Mouse (Mus musculus) hindbrain, embryonic 12.5 days (tissue): ENCODE measurements around the gene Nxf7. TPM values are rescaled to one million over a fixed set of nuclear protein-coding genes. Genes with fewer than 3 reads are reported as not detected.
A peak's percentile ranks its signal among the peaks of the same experiment; 100 is the strongest.
"Not testable (repeated sequence)": the region's sequence is repeated elsewhere in the genome, so short reads cannot be mapped to it uniquely, and the experiment has no call there.

Source experiments
- ATAC-seq: fragments of 200-750 bp; cut with Nextera tagmentation; 2 replicates; pipeline ENCODE4 v1.8.0; 2017; ENCODE audit warnings: moderate TSS enrichment; ENCODE audit not compliant: low FRiP score
- H3K27ac ChIP-seq: fragments of 300-500 bp; sonication (generic); 2 replicates; pipeline ENCODE4 v1.5.1; 2016; ENCODE audit warnings: mild to moderate bottlenecking
- H3K27me3 ChIP-seq: fragments of 300-500 bp; sonication (generic); 2 replicates; pipeline ENCODE4 v1.6.1; 2016; ENCODE audit warnings: mild to moderate bottlenecking
- H3K36me3 ChIP-seq: fragments of 300-500 bp; sonication (generic); 2 replicates; pipeline ENCODE4 v1.6.1; 2016; ENCODE audit warnings: mild to moderate bottlenecking
- H3K4me1 ChIP-seq: fragments of 300-500 bp; sonication (generic); 2 replicates; pipeline ENCODE4 v1.6.1; 2016
- H3K4me2 ChIP-seq: fragments of 300-500 bp; sonication (generic); replicated peaks from 2 replicates; pipeline ENCODE4 v1.6.1; 2016; ENCODE audit warnings: mild to moderate bottlenecking
- H3K4me3 ChIP-seq: fragments of 300-500 bp; sonication (generic); 2 replicates; pipeline ENCODE4 v1.5.1; 2016; ENCODE audit warnings: mild to moderate bottlenecking
- H3K9ac ChIP-seq: fragments of 300-500 bp; sonication (generic); 2 replicates; pipeline ENCODE4 v1.6.1; 2016; ENCODE audit warnings: mild to moderate bottlenecking, moderate library complexity
- H3K9me3 ChIP-seq: fragments of 300-500 bp; sonication (generic); replicated peaks from 2 replicates; pipeline ENCODE4 v1.6.1; 2016; ENCODE audit warnings: mild to moderate bottlenecking
- WGBS: fragments of 180-500 bp; shearing (Covaris S2); methylation state at CpG from one replicate; pipeline ENCODE4 v1.1.7; 2016; 5-methylcytosine and 5-hydroxymethylcytosine counted together
- polyA plus RNA-seq: library from polyadenylated mRNA; unstranded; fragments of >200 nt; fragmentation: Nextera tagmentation; extraction: Ambion mirVana; gene quantifications from 2 replicates; pipeline ENCODE4 v1.2.1, GENCODE M21; 2016

The Nxf7 gene
- not detected in 2 replicates for polyA plus RNA-seq

DNA sequence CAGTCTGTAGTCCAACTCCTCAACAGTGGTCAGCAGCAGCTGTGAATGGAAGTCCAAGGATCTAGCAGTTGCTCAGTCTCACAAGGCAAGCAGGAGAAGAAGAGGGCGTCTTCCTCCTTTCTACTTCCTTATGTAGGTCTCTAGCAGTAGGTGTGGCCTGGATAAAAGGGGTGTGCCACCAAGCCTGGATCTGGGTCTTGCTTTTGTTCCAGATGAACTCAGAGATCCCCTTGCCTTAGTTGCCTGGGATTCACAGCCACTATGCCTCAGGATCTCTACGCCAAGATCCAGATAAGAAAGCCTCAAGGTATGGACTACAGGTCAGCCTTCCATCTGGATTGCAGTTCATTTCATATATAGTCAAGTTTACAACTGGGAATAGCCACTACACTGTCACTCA, at the start of gene Nxf7:
Gene Nxf7, minus strand, starts transcription at position 101 of the 400 bp plus-strand sequence.
- Histone ChIP-seq H3K9me3 (0 out of 2 replicates have a peak, but pooled peaks cover 5% of the 10 kb centered on the region), H3K27ac (no peak within 1 kb of the TSS), H3K27me3 (no peaks in the 10 kb centered on the region), H3K4me1 (no peaks in the 10 kb centered on the region), H3K9ac (no peak within 1 kb of the TSS), H3K36me3 (no peaks in the 10 kb centered on the region), H3K4me2 (no peak within 1 kb of the TSS), H3K4me3 (no peak within 1 kb of the TSS)
- WGBS, result 84% methylated on average over 2 of the region's 2 CpGs
- no peak for ATAC-seq

- no peak within 1 kb of the TSS for H3K4me3 ChIP-seq
- H3K27me3 ChIP-seq, result no peaks in the 10 kb centered on the region
- H3K4me2 ChIP-seq, result no peak within 1 kb of the TSS
- no peaks in the 10 kb centered on the region for H3K36me3 ChIP-seq
- no peak within 1 kb of the TSS for H3K27ac ChIP-seq
- H3K9me3 ChIP-seq, result no peaks in the 10 kb centered on the region
- no peaks in the 10 kb centered on the region for H3K4me1 ChIP-seq
- H3K9ac ChIP-seq, result no peak within 1 kb of the TSS
- WGBS, result 85% methylated on average over 11 of the region's 11 CpGs
- ATAC-seq, result no peak
Observed at GRCm38 (mm10) chrX:135627605-135628004, 29.0 kb upstream of the Nxf7 start, which contains the start of gene Prame. Gene Prame (minus strand): TSS chrX:135627705.

GRCm38 (mm10) chrX:135601298-135602029, 2.9 kb upstream of the Nxf7 start:
- H3K4me1 ChIP-seq, H3K4me2 ChIP-seq, H3K4me3 ChIP-seq, H3K27ac ChIP-seq, H3K36me3 ChIP-seq, ATAC-seq, H3K9me3 ChIP-seq, H3K27me3 ChIP-seq, H3K9ac ChIP-seq: not testable (repeated sequence)
- WGBS, result 65% methylated on average over 3 of the region's 3 CpGs

GRCm38 (mm10) chrX:135598096-135598495, 481 bp downstream of the Nxf7 start:
- 82% methylated on average over 13 of the region's 13 CpGs for WGBS
- H3K27ac ChIP-seq, result no peak overlapping the region
- no peak overlapping the region for H3K4me3 ChIP-seq
- 0 out of 2 replicates have a peak, but pooled peaks cover 5% of the 10 kb centered on the region for H3K9me3 ChIP-seq
- no peak overlapping the region for H3K9ac ChIP-seq
- no peaks in the 10 kb centered on the region for H3K36me3 ChIP-seq
- ATAC-seq, result no peak
- H3K4me1 ChIP-seq, result no peaks in the 10 kb centered on the region
- H3K27me3 ChIP-seq, result no peaks in the 10 kb centered on the region
- no peak overlapping the region for H3K4me2 ChIP-seq

- WGBS, result 96% methylated on average over 1 of the region's 1 CpGs
- Histone ChIP-seq H3K27me3 (0 out of 2 replicates have a peak, but pooled peaks cover 3% of the 10 kb centered on the region), H3K4me3 (no peak overlapping the region), H3K4me1 (no peaks in the 10 kb centered on the region), H3K4me2 (no peak overlapping the region), H3K36me3 (no peaks in the 10 kb centered on the region), H3K9me3 (no peaks in the 10 kb centered on the region), H3K27ac (no peak overlapping the region), H3K9ac (no peak overlapping the region)
- ATAC-seq, result no peak
Observed at GRCm38 (mm10) chrX:135576412-135576811, 22.2 kb downstream of the Nxf7 start.

DNA sequence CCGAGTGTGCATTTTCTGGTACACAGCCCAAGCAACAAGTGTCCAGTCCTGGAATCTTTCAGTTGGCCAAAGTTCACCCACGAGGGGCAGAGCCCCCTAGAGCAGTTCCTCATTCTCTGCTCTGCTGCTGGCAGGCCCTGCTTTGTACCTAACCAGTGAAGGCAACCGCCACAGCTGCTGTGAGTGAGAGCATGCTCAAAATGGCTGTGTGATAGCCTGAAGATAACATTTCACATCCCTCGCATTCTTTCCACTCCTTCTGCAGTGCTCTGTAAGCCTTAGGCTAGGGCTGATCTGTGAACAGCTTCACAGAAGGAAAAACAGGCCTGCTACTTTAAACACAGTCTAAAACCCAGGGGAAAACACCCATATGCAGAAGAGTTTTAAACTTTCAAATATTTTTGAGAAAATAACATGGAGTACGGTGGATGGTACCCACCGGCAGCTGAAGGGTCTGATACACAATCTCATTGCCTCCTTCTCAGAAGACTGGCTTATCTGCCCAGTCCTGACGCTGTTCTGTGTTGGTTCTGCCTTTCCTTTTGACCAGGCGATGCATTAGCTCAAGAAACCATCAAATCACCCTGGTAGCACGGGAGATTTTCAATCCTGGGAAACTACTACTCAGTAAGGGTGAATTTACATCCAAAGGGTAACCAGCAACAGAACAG, 23.5 kb downstream of the Nxf7 start:
- H3K27me3 ChIP-seq, H3K36me3 ChIP-seq, H3K4me1 ChIP-seq, H3K9ac ChIP-seq, ATAC-seq, H3K9me3 ChIP-seq, H3K4me2 ChIP-seq, H3K4me3 ChIP-seq, H3K27ac ChIP-seq: not testable (repeated sequence)
- WGBS, result 76% methylated on average over 9 of the region's 9 CpGs

GRCm38 (mm10) chrX:135574261-135574957, 24.2 kb downstream of the Nxf7 start:
- ATAC-seq, H3K27me3 ChIP-seq, H3K4me2 ChIP-seq, H3K4me3 ChIP-seq, H3K36me3 ChIP-seq, H3K9ac ChIP-seq, H3K27ac ChIP-seq, H3K9me3 ChIP-seq, H3K4me1 ChIP-seq: not testable (repeated sequence)
- 33% methylated on average over 8 of the region's 8 CpGs for WGBS

- H3K4me3 ChIP-seq, H3K27me3 ChIP-seq, H3K27ac ChIP-seq, H3K9me3 ChIP-seq, H3K9ac ChIP-seq, H3K36me3 ChIP-seq, H3K4me1 ChIP-seq, H3K4me2 ChIP-seq: not testable (repeated sequence)
- 14% methylated on average over 1 of the region's 2 CpGs for WGBS
- 0 out of 2 replicates have a peak, but pooled peaks have one; percentile 54 for ATAC-seq
Observed at GRCm38 (mm10) chrX:135569467-135569866, 29.1 kb downstream of the Nxf7 start.

DNA sequence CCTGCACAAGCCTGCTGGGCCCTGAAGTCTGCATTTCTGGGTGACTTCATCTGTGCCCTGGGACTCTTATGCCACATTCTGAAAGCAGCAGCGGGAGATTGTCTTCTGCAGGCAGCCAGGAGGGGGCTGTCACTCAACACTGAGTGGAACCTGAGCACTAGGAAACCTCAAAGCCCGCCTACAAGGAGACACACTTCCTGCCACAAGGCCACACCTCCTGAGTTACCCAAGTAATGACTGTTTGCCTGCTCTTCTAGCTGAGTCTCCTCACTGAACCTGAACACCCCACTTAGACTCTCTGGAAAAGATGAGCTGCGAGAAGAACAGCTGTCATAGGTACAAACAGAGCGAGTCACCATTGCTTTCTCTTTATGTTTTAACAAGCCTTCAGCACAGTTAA, 33.6 kb downstream of the Nxf7 start:
- not testable (repeated sequence) for H3K27me3 ChIP-seq, H3K9me3 ChIP-seq, H3K9ac ChIP-seq, H3K4me2 ChIP-seq, ATAC-seq, H3K4me1 ChIP-seq, H3K4me3 ChIP-seq, H3K36me3 ChIP-seq, H3K27ac ChIP-seq
- 52% methylated on average over 4 of the region's 4 CpGs for WGBS

DNA sequence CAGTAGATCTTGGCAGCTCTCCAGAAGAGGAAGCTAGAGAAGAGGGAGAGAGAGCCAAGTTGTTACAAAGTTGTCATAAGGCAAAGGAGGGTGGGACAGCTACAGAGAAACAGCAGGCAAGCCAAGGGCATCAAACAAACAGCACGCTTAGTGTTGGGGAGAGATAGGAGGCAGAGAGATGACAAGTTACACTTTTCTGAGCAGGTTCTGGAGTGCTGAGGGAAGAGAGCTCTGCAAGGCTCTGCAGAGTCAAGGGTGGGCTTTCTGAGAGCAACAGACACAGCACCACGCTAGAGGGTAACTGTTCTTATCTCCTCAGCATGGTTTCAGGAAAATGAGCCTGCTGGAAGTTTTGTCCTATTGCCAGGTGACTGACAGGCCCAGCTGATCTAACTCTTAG, 35.7 kb downstream of the Nxf7 start:
- H3K9ac ChIP-seq, result no peak overlapping the region
- H3K4me2 ChIP-seq, result no peak overlapping the region
- no peaks in the 10 kb centered on the region for H3K4me1 ChIP-seq
- ATAC-seq, result no peak
- no peaks in the 10 kb centered on the region for H3K27me3 ChIP-seq
- 45% methylated on average over 2 of the region's 2 CpGs for WGBS
- no peaks in the 10 kb centered on the region for H3K9me3 ChIP-seq
- H3K27ac ChIP-seq, result no peak overlapping the region
- no peak overlapping the region for H3K4me3 ChIP-seq
- no peaks in the 10 kb centered on the region for H3K36me3 ChIP-seq

DNA sequence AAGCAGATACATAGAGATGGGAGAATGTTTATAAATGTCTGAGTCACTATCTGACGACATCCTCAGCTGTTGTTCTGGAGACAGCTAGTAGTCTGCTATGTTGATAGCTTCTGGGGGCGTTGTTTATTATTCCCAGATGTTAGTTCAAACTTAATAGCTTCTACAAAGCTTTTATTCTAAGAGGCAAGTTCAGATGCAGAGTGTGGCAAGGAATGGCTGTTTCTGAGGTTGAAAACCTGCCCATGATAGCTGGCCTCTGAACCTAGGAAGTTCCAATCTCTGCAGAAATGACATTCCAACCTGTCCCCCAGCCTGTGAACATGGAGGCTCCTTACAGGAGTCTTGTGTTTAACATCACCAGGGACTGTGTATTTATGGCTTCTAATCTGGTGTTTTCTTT, 36.9 kb downstream of the Nxf7 start:
- not testable (repeated sequence) for H3K9ac ChIP-seq, H3K9me3 ChIP-seq, H3K36me3 ChIP-seq, H3K4me1 ChIP-seq, H3K27me3 ChIP-seq, ATAC-seq, H3K4me3 ChIP-seq, H3K4me2 ChIP-seq, H3K27ac ChIP-seq
- 56% methylated on average over 2 of the region's 2 CpGs for WGBS

DNA sequence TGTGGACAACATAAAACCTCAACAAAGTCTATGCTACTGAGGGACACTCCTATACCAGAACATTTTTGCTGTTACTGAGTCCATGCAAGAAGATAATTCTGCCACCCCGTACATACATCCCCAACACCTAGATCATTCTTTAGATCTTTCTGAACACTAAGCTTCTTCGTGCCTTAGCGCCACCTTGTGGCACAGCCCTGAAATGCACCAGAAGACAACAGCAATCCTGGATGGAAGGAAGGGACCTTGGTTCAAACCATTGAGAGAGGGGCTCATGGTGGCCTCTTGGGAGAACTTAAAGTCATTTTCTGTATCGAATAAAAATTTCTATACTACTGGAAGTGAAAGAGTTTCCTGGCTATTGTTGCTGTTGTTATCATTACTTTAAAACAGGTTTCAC, 37.6 kb downstream of the Nxf7 start:
- H3K27ac ChIP-seq, H3K9me3 ChIP-seq, H3K27me3 ChIP-seq, H3K4me3 ChIP-seq, H3K4me1 ChIP-seq, H3K9ac ChIP-seq, H3K4me2 ChIP-seq, ATAC-seq, H3K36me3 ChIP-seq: not testable (repeated sequence)
- 32% methylated on average over 4 of the region's 4 CpGs for WGBS
